Mouse (Mus musculus) intestine, embryonic 14.5 days (tissue): ENCODE data around the gene Zbed5. TPM values are rescaled to one million over a fixed set of nuclear protein-coding genes. Genes with fewer than 3 reads are reported as not detected.

Experiments
- polyA plus RNA-seq: library from polyadenylated mRNA; unstranded; fragments of >200 nt; fragmentation: Nextera tagmentation; extraction: Ambion mirVana; gene quantifications from 2 replicates; pipeline ENCODE4 v1.2.1, GENCODE M21; 2014

The Zbed5 gene
- polyA plus RNA-seq, 1 experiment from 2014 or later = 3.9 TPM

Other genes with a start within 250 kb of the Zbed5 start
- gene Zfp11, start 225.6 kb upstream of the Zbed5 start, polyA plus RNA-seq = 4.0 and 4.1 TPM in 2 replicates
- gene Sept14, start 187.2 kb upstream of the Zbed5 start, polyA plus RNA-seq = not detected in 2 replicates
- 211 and 218 TPM in 2 replicates for gene Mrps17, start 180.2 kb upstream of the Zbed5 start, polyA plus RNA-seq
- gene Nipsnap2, start 170.7 kb upstream of the Zbed5 start, polyA plus RNA-seq = 101 and 103 TPM in 2 replicates
- gene Psph, start 108.3 kb upstream of the Zbed5 start, polyA plus RNA-seq = 43.9 and 47.9 TPM in 2 replicates
- 47.8 and 49.6 TPM in 2 replicates for gene Sumf2, start 48.7 kb upstream of the Zbed5 start, polyA plus RNA-seq
- 944 and 1,022 TPM in 2 replicates for gene Chchd2, start 8.3 kb upstream of the Zbed5 start, polyA plus RNA-seq
- 0.09 and 0.11 TPM in 2 replicates for gene Phkg1, start 2.8 kb downstream of the Zbed5 start, polyA plus RNA-seq
- 1.9 and 2.7 TPM in 2 replicates for gene Nupr1l, start 12.8 kb downstream of the Zbed5 start, polyA plus RNA-seq
- gene Vkorc1l1, start 46.2 kb downstream of the Zbed5 start, polyA plus RNA-seq = 18.9 and 20.2 TPM in 2 replicates
- 94.9 and 98.4 TPM in 2 replicates for gene Gusb, start 107.3 kb downstream of the Zbed5 start, polyA plus RNA-seq
- gene Asl, start 133.5 kb downstream of the Zbed5 start, polyA plus RNA-seq = 44.6 and 55.7 TPM in 2 replicates
- 19.7 and 23.4 TPM in 2 replicates for gene Crcp, start 133.6 kb downstream of the Zbed5 start, polyA plus RNA-seq
- 68.4 and 70.0 TPM in 2 replicates for gene Tpst1, start 177.6 kb downstream of the Zbed5 start, polyA plus RNA-seq
- gene Kctd7, start 249.1 kb downstream of the Zbed5 start, polyA plus RNA-seq = 5.3 and 5.5 TPM in 2 replicates